Mouse (Mus musculus) intestine, postnatal 0 days (tissue): ENCODE data around the gene Meis1. TPM values are rescaled to one million over a fixed set of nuclear protein-coding genes. Genes with fewer than 3 reads are reported as not detected.
A peak's percentile ranks its signal among the peaks of the same experiment; 100 is the strongest.

ENCODE experiments used
- ATAC-seq: fragments of 200-750 bp; cut with Nextera tagmentation; 2 replicates; pipeline ENCODE4 v1.8.0; 2017; ENCODE audit warnings: mild to moderate bottlenecking, moderate TSS enrichment, moderate library complexity
- H3K27ac ChIP-seq: fragments of 300-500 bp; sonication (generic); 2 replicates; pipeline ENCODE4 v1.5.1; 2014; ENCODE audit warnings: mild to moderate bottlenecking, low read depth, low read length, moderate library complexity
- H3K27me3 ChIP-seq: fragments of 300-500 bp; sonication (generic); replicated peaks from 2 replicates; pipeline ENCODE4 v1.6.1; 2014; ENCODE audit warnings: low read length, mixed read lengths; ENCODE audit not compliant: control insufficient read depth, insufficient read depth
- H3K36me3 ChIP-seq: fragments of 300-500 bp; sonication (generic); 2 replicates; pipeline ENCODE4 v1.6.1; 2014; ENCODE audit warnings: mild to moderate bottlenecking, moderate library complexity; ENCODE audit not compliant: control insufficient read depth, insufficient read depth
- H3K4me1 ChIP-seq: fragments of 300-500 bp; sonication (generic); replicated peaks from 2 replicates; pipeline ENCODE4 v1.6.1; 2014; ENCODE audit warnings: antibody characterized with exemption, low read length, mixed read lengths; ENCODE audit not compliant: control insufficient read depth, insufficient read depth
- H3K4me2 ChIP-seq: fragments of 300-500 bp; sonication (generic); replicated peaks from 2 replicates; pipeline ENCODE4 v1.6.1; 2014; ENCODE audit warnings: low read depth, mild to moderate bottlenecking, moderate library complexity
- H3K4me3 ChIP-seq: fragments of 300-500 bp; sonication (generic); 2 replicates; pipeline ENCODE4 v1.5.1; 2014; ENCODE audit warnings: low read depth, low read length
- H3K9ac ChIP-seq: fragments of 300-500 bp; sonication (generic); 2 replicates; pipeline ENCODE4 v1.6.1; 2014; ENCODE audit warnings: mild to moderate bottlenecking, low read depth, low read length
- H3K9me3 ChIP-seq: fragments of 300-500 bp; sonication (generic); 2 replicates; pipeline ENCODE4 v1.6.1; 2016; ENCODE audit warnings: mixed run types; ENCODE audit not compliant: control insufficient read depth
- CTCF ChIP-seq: sonication (generic); IDR thresholded peaks from 2 replicates; pipeline ENCODE4 v1.5.1; 2016; ENCODE audit warnings: low read depth, mild to moderate bottlenecking, control low read depth, antibody characterized with exemption, moderate library complexity
- WGBS: fragments of 180-500 bp; shearing (Covaris S2); extraction: QIAGEN DNeasy Blood & Tissue Kit; methylation state at CpG from one replicate; pipeline ENCODE4 v1.1.7; 2014; 5-methylcytosine and 5-hydroxymethylcytosine counted together
- polyA plus RNA-seq: library from polyadenylated mRNA; unstranded; fragments of >200 nt; fragmentation: Nextera tagmentation; extraction: Ambion mirVana; gene quantifications from 2 replicates; pipeline ENCODE4 v1.2.1, GENCODE M21; 2015

The Meis1 gene
- polyA plus RNA-seq, 1 experiment from 2014 or later, result 22.9 TPM

GRCm38 (mm10) chr11:19007541-19008424 is 11.0 kb downstream of the Meis1 start:
- Histone ChIP-seq H3K4me1 (no peaks in the 10 kb centered on the region), H3K36me3 (peaks cover 7% of the 10 kb centered on the region; the same call in 1 of the 2 replicates), H3K4me2 (peak overlapping the region; percentile 59), H3K27me3 (no peaks in the 10 kb centered on the region), H3K27ac (peak overlapping the region; percentile 64; the same call in 1 of the 2 replicates), H3K9ac (peak overlapping the region; percentile 49), H3K4me3 (peak overlapping the region; percentile 27; the same call in 1 of the 2 replicates), H3K9me3 (no peaks in the 10 kb centered on the region)
- ATAC-seq, result no peak
- WGBS, result 60% methylated on average over 45 of the region's 45 CpGs
- TF ChIP-seq CTCF, result peak; percentile 25; the same call in 1 of the 2 replicates

GRCm38 (mm10) chr11:19007068-19007467 is 11.7 kb downstream of the Meis1 start:
- H3K27ac ChIP-seq, result peak overlapping the region; percentile 64; the same call in 1 of the 2 replicates
- TF ChIP-seq CTCF, result no peak
- ATAC-seq, result no peak
- no peaks in the 10 kb centered on the region for H3K27me3 ChIP-seq
- 49% methylated on average over 5 of the region's 5 CpGs for WGBS
- H3K36me3 ChIP-seq, result peaks cover 7% of the 10 kb centered on the region; the same call in 1 of the 2 replicates
- H3K9me3 ChIP-seq, result no peaks in the 10 kb centered on the region
- no peaks in the 10 kb centered on the region for H3K4me1 ChIP-seq
- H3K9ac ChIP-seq, result no peak overlapping the region
- H3K4me2 ChIP-seq, result peak overlapping the region; percentile 59
- peak overlapping the region; percentile 27; the same call in 1 of the 2 replicates for H3K4me3 ChIP-seq

- Histone ChIP-seq H3K27me3 (no peaks in the 10 kb centered on the region), H3K4me2 (no peak overlapping the region), H3K9ac (no peak overlapping the region), H3K4me1 (no peaks in the 10 kb centered on the region), H3K27ac (no peak overlapping the region), H3K4me3 (no peak overlapping the region), H3K9me3 (no peaks in the 10 kb centered on the region), H3K36me3 (peaks cover 7% of the 10 kb centered on the region; the same call in 1 of the 2 replicates)
- 42% methylated on average over 3 of the region's 3 CpGs for WGBS
- TF ChIP-seq CTCF, result no peak
- ATAC-seq, result no peak
Measured at GRCm38 (mm10) chr11:19005913-19006693, 12.7 kb downstream of the Meis1 start.

- Histone ChIP-seq H3K4me3 (no peak overlapping the region), H3K4me2 (no peak overlapping the region), H3K9me3 (no peaks in the 10 kb centered on the region), H3K4me1 (no peaks in the 10 kb centered on the region), H3K27me3 (no peaks in the 10 kb centered on the region), H3K27ac (no peak overlapping the region), H3K36me3 (peaks cover 6% of the 10 kb centered on the region; the same call in 1 of the 2 replicates), H3K9ac (no peak overlapping the region)
- TF ChIP-seq CTCF, result no peak
- 64% methylated on average over 9 of the region's 9 CpGs for WGBS
- no peak for ATAC-seq
Measured at GRCm38 (mm10) chr11:19005007-19005912, 13.5 kb downstream of the Meis1 start.

- ATAC-seq, result no peak
- H3K36me3 ChIP-seq, result no peaks in the 10 kb centered on the region; the same call in 1 of the 2 replicates
Measured at GRCm38 (mm10) chr11:19003066-19003465, 15.7 kb downstream of the Meis1 start.

More at GRCm38 (mm10) chr11:19003066-19003465, 15.7 kb downstream of the Meis1 start:
- Histone ChIP-seq H3K27me3 (no peaks in the 10 kb centered on the region), H3K4me1 (no peaks in the 10 kb centered on the region), H3K4me3 (no peak overlapping the region), H3K4me2 (no peak overlapping the region), H3K9me3 (no peaks in the 10 kb centered on the region), H3K27ac (no peak overlapping the region), H3K9ac (no peak overlapping the region)
- 83% methylated on average over 5 of the region's 5 CpGs for WGBS
- no peak for TF ChIP-seq CTCF
